Mouse (Mus musculus): ENCODE data around the gene Gm11554.
"Not testable (repeated sequence)": the region's sequence is repeated elsewhere in the genome, so short reads cannot be mapped to it uniquely, and the experiment has no call there.

The Gm11554 gene

DNA sequence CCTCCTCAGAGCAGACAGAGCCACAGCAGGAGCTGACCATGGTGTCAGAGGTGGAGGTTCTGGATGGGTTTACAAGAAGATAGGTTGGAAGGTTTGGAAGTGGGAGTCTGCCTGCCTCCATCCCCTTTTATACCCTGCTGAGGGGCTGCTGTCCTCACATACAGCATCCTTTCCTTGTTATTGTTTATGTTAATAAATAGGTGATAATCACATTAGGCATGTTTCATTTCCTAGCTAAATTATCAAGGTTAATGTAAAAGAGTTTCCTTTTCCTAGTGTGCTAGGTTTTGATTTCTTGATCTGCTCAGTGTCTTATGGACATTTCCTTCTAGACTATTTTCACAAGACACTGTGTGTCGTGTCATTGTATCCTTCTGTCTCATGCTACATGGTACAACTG is at the start of gene Gm11554:
Gene Gm11554, minus strand, starts transcription at position 101 of the 400 bp plus-strand sequence.
- DNase-seq (ENCODE audit: low read depth in 2 of 2, low spot score in 2 of 2): not testable (repeated sequence)

- no peak for DNase-seq (ENCODE audit: low read depth in 2 of 2, low spot score in 2 of 2)
Measured at GRCm38 (mm10) chr11:99851508-99851907, 47.3 kb upstream of the Gm11554 start, which contains the start of gene Krtap4-16. Krtap4-16 (minus strand) TSS chr11:99851608.

GRCm38 (mm10) chr11:99846746-99847145 is 42.5 kb upstream of the Gm11554 start:
- DNase-seq (ENCODE audit: low read depth in 2 of 2, low spot score in 2 of 2): no peak

DNA sequence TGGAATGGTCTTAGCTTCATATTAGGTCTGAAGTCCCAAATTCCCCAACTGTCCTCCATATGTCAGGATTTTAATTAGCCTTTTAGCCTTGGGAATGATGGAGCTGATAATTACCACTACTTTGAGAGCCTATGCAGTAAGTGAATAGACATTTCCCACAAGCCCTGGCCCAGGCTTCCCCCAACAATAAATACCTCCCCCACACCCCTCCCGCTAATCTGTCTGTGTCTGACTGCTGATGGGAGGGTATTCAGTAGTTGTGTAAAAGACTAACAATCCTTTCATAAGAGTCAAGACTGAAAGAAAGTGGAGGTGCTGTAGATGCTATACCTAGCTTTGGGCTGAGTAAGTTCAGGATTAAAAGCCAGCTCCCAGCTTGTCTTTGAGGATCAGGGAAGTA is 37.9 kb upstream of the Gm11554 start:
- no peak for DNase-seq (ENCODE audit: low read depth in 2 of 2, low spot score in 2 of 2)

DNA sequence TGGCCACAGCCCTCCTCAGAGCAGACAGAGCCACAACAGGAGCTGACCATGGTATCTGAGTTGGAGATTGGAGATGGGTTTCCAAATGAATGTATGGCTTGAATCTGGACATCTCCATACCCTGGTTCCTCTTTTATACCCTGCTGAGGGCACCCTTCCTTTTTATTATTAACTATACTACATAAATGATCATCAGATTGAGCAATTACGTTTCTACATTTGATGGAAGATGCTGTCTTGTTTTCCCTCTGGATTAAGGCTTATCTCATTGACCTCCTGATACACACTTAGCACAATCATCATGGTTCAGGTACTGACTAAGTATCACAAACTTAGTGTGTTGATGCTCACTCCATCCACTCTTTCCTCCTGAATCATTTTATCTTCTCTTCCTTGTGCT is 33.7 kb upstream of the Gm11554 start, which contains the start of gene 2300003K06Rik:
Gene 2300003K06Rik, minus strand, starts transcription at position 101 of the 400 bp plus-strand sequence.
- DNase-seq (ENCODE audit: low read depth in 2 of 2, low spot score in 2 of 2): no peak

DNA sequence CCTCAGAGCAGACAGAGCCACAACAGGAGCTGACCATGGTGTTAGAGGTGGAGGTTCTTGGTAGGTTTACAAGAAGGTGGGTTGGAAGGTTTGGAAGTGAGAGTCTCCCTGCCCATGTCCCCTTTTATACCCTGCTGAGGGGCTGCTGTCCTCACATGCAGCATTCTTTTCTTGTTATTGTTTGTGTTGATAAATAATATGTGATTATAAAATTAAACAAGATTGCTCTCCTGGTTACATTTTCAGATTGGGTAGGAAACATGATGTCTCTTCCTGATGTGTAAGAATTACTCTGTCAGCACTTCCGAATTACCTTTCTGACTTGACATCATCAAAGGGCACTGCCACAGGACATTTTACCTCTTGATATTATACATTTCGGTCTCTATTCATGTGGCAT is 11.3 kb upstream of the Gm11554 start, which contains the start of gene Gm11564:
Gene Gm11564, minus strand, starts transcription at position 101 of the 400 bp plus-strand sequence.
- DNase-seq (ENCODE audit: low read depth in 2 of 2, low spot score in 2 of 2): not testable (repeated sequence)

- not testable (repeated sequence) for DNase-seq (ENCODE audit: low read depth in 2 of 2, low spot score in 2 of 2)
Measured at GRCm38 (mm10) chr11:99809792-99810191, 5.5 kb upstream of the Gm11554 start, which contains the start of gene Krtap4-13. Krtap4-13 (minus strand) TSS chr11:99809892.

GRCm38 (mm10) chr11:99798832-99799231 is 5.4 kb downstream of the Gm11554 start, which contains the start of gene Gm11569:
Gm11569 (minus strand) TSS chr11:99798932.
- DNase-seq (ENCODE audit: low read depth in 2 of 2, low spot score in 2 of 2): not testable (repeated sequence)

- DNase-seq (ENCODE audit: low read depth in 2 of 2, low spot score in 2 of 2): no peak
Measured at GRCm38 (mm10) chr11:99793367-99793766, 10.9 kb downstream of the Gm11554 start, which contains the start of gene Gm11596. Gm11596 (minus strand) TSS chr11:99793467.

DNA sequence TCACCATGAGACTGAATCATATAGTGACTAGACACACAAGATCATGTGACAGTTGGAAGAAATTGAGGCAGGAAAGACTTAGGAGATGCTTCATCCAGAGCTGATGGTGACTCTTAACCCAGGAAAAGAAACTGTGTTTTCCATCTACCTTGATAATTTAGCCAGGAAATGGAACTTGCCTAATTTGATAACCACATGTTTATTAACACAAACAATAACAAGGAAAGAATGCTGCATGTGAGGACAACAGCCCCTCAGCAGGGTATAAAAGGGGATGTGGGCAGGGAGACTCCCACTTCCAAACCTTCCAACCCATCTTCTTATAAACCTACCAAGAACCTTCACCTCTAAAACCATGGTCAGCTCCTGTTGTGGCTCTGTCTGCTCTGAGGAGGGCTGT is 19.3 kb downstream of the Gm11554 start, which contains the start of gene Krtap4-9:
Gene Krtap4-9, plus strand, starts transcription at position 301 of the 400 bp plus-strand sequence.
- DNase-seq (ENCODE audit: low read depth in 2 of 2, low spot score in 2 of 2): not testable (repeated sequence)

DNA sequence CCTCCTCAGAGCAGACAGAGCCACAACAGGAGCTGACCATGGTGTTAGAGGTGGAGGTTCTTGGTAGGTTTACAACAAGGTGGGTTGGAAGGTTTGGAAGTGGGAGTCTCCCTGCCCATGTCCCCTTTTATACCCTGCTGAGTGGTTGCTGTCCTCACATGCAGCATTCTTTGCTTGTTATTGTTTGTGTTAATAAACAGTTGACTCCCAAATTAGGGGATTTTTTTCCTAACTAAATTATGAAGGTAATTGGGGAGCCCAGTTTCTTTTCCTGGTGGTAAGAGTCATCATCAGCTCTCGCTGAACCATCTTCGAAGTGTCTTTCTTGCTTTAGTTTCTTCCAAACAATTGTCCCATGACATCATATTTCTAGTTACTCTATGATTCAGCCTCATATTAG is 23.6 kb downstream of the Gm11554 start, which contains the start of gene Krtap4-8:
Gene Krtap4-8, minus strand, starts transcription at position 101 of the 400 bp plus-strand sequence.
- DNase-seq (ENCODE audit: low read depth in 2 of 2, low spot score in 2 of 2): no peak

DNA sequence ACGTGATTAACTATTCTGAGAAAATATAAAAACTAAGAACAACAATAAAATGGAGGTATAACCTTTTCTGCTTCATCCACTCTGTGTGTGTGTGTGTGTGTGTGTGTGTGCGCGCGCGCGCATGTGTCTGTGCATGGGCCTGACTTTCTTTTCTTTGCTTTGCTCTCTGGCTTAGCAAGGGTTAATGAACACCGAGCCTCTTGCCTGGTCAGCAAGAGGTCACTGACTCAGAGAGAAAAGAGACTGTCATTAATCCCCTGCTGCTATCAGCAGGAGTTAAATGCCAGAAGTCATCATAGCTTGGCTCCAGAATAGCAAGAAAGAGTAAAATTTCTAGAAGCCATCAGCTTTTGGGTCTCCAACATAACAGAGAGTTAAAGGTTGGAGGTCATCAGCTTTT is 25.8 kb downstream of the Gm11554 start:
- no peak for DNase-seq (ENCODE audit: low read depth in 2 of 2, low spot score in 2 of 2)

DNA sequence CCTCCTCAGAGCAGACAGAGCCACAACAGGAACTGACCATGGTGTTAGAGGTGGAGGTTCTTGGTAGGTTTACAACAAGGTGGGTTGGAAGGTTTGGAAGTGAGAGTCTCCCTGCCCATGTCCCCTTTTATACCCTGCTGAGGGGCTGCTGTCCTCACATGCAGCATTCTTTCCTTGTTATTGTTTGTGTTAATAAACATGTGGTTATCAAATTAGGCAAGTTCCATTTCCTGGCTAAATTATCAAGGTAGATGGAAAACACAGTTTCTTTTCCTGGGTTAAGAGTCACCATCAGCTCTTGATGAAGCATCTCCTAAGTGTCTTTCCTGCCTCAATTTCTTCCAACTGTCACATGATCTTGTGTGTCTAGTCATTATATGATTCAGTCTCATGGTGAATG is 31.4 kb downstream of the Gm11554 start, which contains the start of gene Gm11595:
Gene Gm11595, minus strand, starts transcription at position 101 of the 400 bp plus-strand sequence.
- DNase-seq (ENCODE audit: low read depth in 2 of 2, low spot score in 2 of 2): not testable (repeated sequence)

- no peak for DNase-seq (ENCODE audit: low read depth in 2 of 2, low spot score in 2 of 2)
Measured at GRCm38 (mm10) chr11:99768410-99768809, 35.8 kb downstream of the Gm11554 start.

DNA sequence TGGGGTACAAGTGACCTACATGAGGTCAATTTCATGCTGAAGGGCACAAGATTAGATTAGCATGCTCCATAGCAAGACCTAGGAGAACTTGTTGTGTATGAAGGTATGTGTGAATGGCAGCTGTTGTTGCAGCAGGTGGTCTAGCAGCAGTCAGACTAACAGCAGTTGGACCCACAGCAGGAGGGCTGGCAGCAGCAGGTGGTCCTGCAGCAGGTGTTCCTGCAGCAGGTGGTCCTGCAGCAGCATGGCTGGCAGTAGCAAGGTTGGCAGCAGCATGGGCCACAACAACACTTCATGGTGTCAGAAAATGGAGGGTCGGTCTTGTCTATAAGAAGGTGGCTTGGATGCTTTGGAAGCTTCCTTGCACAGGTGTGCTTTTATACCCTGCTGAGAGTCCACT is 45.4 kb downstream of the Gm11554 start:
- DNase-seq (ENCODE audit: low read depth in 2 of 2, low spot score in 2 of 2): no peak
